Mouse (Mus musculus) E14TG2a.4 (cell line): ENCODE data around the gene Mrpl12.

ENCODE experiments used
- H3K27me3 ChIP-seq: 2 replicates; pipeline ENCODE4 v1.6.1; 2014; ENCODE audit warnings: low read length, control low read depth; ENCODE audit not compliant: insufficient read depth
- H3K36me3 ChIP-seq: 2 replicates; pipeline ENCODE4 v1.6.1; 2014; ENCODE audit warnings: low read length, control low read depth; ENCODE audit not compliant: insufficient read depth
- H3K4me1 ChIP-seq: replicated peaks from 2 replicates; pipeline ENCODE4 v1.6.1; 2014; ENCODE audit warnings: low read depth, low read length, control low read depth
- H3K4me3 ChIP-seq: replicated peaks from 2 replicates; pipeline ENCODE4 v1.5.1; 2014; ENCODE audit warnings: mild to moderate bottlenecking, low read length
- H3K9me3 ChIP-seq: 2 replicates; pipeline ENCODE4 v1.6.1; 2014; ENCODE audit warnings: low read length, control low read depth
- CTCF ChIP-seq: conservative IDR thresholded peaks from 2 replicates; pipeline ENCODE4 v1.5.1; 2014; ENCODE audit warnings: low read length
- NANOG ChIP-seq: IDR thresholded peaks from 2 replicates; pipeline ENCODE4 v1.6.1; 2014; ENCODE audit warnings: borderline replicate concordance, low read length, mixed read lengths
- POU5F1 ChIP-seq: IDR thresholded peaks from 2 replicates; pipeline ENCODE4 v1.6.1; 2014; ENCODE audit warnings: low read length, borderline replicate concordance

The Mrpl12 gene

GRCm38 (mm10) chr11:120452246-120452645 lies 32.2 kb upstream of the Mrpl12 start:
- Histone ChIP-seq H3K4me3 (no peak overlapping the region), H3K36me3 (peaks cover 8% of the 10 kb centered on the region), H3K4me1 (peaks cover 21% of the 10 kb centered on the region), H3K9me3 (peaks cover 14% of the 10 kb centered on the region), H3K27me3 (peaks cover 5% of the 10 kb centered on the region; the same call in 1 of the 2 replicates)
- TF ChIP-seq POU5F1 = no peak

- H3K9me3 ChIP-seq = peaks cover 14% of the 10 kb centered on the region
- TF ChIP-seq POU5F1 = no peak
- H3K4me1 ChIP-seq = peaks cover 18% of the 10 kb centered on the region
- peaks cover 8% of the 10 kb centered on the region for H3K36me3 ChIP-seq
- H3K4me3 ChIP-seq = no peak within 1 kb of the TSS
- peaks cover 9% of the 10 kb centered on the region; the same call in 1 of the 2 replicates for H3K27me3 ChIP-seq
These were observed 31.1 kb upstream of the Mrpl12 start, which contains the start of gene Pde6g for GRCm38 (mm10) chr11:120453306-120453705. TSS of gene Pde6g (minus strand) at chr11:120453500.

GRCm38 (mm10) chr11:120454965-120455364 lies 29.4 kb upstream of the Mrpl12 start:
- Histone ChIP-seq H3K4me1 (peaks cover 31% of the 10 kb centered on the region), H3K36me3 (peaks cover 16% of the 10 kb centered on the region), H3K4me3 (no peak overlapping the region), H3K9me3 (peaks cover 14% of the 10 kb centered on the region), H3K27me3 (peaks cover 9% of the 10 kb centered on the region; the same call in 1 of the 2 replicates)
- TF ChIP-seq POU5F1 = no peak
- no peak for TF ChIP-seq CTCF
- no peak for TF ChIP-seq NANOG

GRCm38 (mm10) chr11:120455413-120455812 lies 29.0 kb upstream of the Mrpl12 start:
- peaks cover 32% of the 10 kb centered on the region for H3K4me1 ChIP-seq
- peaks cover 20% of the 10 kb centered on the region for H3K36me3 ChIP-seq
- H3K9me3 ChIP-seq = peaks cover 14% of the 10 kb centered on the region
- H3K27me3 ChIP-seq = peaks cover 9% of the 10 kb centered on the region; the same call in 1 of the 2 replicates
- no peak overlapping the region for H3K4me3 ChIP-seq
- no peak for TF ChIP-seq CTCF
- TF ChIP-seq POU5F1 = no peak

- H3K4me1 ChIP-seq = peaks cover 43% of the 10 kb centered on the region
- peaks cover 9% of the 10 kb centered on the region; the same call in 1 of the 2 replicates for H3K27me3 ChIP-seq
- H3K9me3 ChIP-seq = peaks cover 14% of the 10 kb centered on the region
- peak overlapping the region; percentile 92 for H3K4me3 ChIP-seq
- peaks cover 39% of the 10 kb centered on the region for H3K36me3 ChIP-seq
- TF ChIP-seq CTCF = no peak
- no peak for TF ChIP-seq POU5F1
- no peak for TF ChIP-seq NANOG
These were observed 27.0 kb upstream of the Mrpl12 start for GRCm38 (mm10) chr11:120457370-120457769.

GRCm38 (mm10) chr11:120457772-120458751 lies 26.4 kb upstream of the Mrpl12 start, which contains the start of the genes Oxld1 and Ccdc137:
TSS of gene Oxld1 (minus strand) at chr11:120458068.
TSS of gene Ccdc137 (plus strand) at chr11:120458115.
- TF ChIP-seq POU5F1 (no peak), CTCF (no peak), NANOG (no peak)
- Histone ChIP-seq H3K27me3 (peaks cover 6% of the 10 kb centered on the region; the same call in 1 of the 2 replicates), H3K4me1 (peaks cover 44% of the 10 kb centered on the region), H3K4me3 (peak within 1 kb of the TSS; percentile 92), H3K9me3 (peaks cover 7% of the 10 kb centered on the region), H3K36me3 (peaks cover 46% of the 10 kb centered on the region)

- H3K36me3 ChIP-seq = peaks cover 56% of the 10 kb centered on the region
- no peaks in the 10 kb centered on the region for H3K9me3 ChIP-seq
- TF ChIP-seq CTCF (peak; percentile 66), POU5F1 (no peak), NANOG (no peak)
- peaks cover 44% of the 10 kb centered on the region for H3K4me1 ChIP-seq
- H3K27me3 ChIP-seq = 0 out of 2 replicates have a peak, but pooled peaks cover 4% of the 10 kb centered on the region
- H3K4me3 ChIP-seq = peak overlapping the region; percentile 92
These were observed 25.4 kb upstream of the Mrpl12 start for GRCm38 (mm10) chr11:120458847-120459597.

GRCm38 (mm10) chr11:120463536-120463935 lies 20.9 kb upstream of the Mrpl12 start:
- no peak for TF ChIP-seq NANOG
- TF ChIP-seq CTCF = no peak
- TF ChIP-seq POU5F1 = no peak
- Histone ChIP-seq H3K4me1 (peaks cover 50% of the 10 kb centered on the region), H3K36me3 (peaks cover 72% of the 10 kb centered on the region)

More at GRCm38 (mm10) chr11:120463536-120463935, 20.9 kb upstream of the Mrpl12 start:
- H3K27me3 ChIP-seq = no peaks in the 10 kb centered on the region
- no peaks in the 10 kb centered on the region for H3K9me3 ChIP-seq
- H3K4me3 ChIP-seq = no peak overlapping the region
